Mouse (Mus musculus) adrenal gland, postnatal 0 days (tissue): ENCODE data around the gene Apcs. TPM values are rescaled to one million over a fixed set of nuclear protein-coding genes. Genes with fewer than 3 reads are reported as not detected.

Experiments
- polyA plus RNA-seq: library from polyadenylated mRNA; unstranded; fragments of >200 nt; fragmentation: Nextera tagmentation; extraction: Ambion mirVana; gene quantifications from 2 replicates; pipeline ENCODE4 v1.2.1, GENCODE M21; 2015

Gene Apcs
- 62.6 and 88.0 TPM in 2 replicates for polyA plus RNA-seq

DNA sequence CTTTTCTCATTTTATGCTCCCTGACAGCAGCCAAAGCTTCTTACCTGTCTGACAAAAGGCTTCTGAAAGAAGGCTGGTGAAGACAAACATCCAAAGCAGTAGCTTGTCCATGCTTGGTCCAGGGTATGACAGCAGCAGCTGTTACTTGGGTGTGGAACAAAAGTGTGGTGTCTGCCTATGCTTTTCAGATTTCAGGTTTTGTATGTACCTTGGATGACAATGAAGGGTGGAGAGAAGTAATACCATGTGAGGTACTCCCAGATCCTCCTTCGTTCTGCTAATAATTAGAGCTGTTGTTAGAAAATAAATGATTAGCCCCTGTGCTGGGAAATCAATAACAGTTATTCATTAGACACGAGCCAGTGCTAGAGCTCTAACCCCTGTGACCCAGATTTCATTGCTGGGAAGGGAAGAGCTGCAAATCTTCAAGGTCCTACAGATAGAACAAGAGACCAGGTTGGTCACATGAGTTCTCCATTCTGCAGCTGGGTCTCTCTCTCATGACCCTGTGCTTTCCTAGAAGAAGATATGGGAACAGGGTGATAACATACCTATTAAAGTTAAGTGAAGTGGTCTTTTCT, at the start of gene Apcs:
Apcs (minus strand) TSS at position 265 of the 581 bp plus-strand sequence.

Other genes starting within 250 kb of the Apcs start
- 6.6 and 8.4 TPM in 2 replicates for gene Crp, start 197.0 kb downstream of the Apcs start, polyA plus RNA-seq
- gene Olfr16, start 55.4 kb upstream of the Apcs start, polyA plus RNA-seq = not detected in 2 replicates
- not detected in 2 replicates for gene Olfr1408, start 242.3 kb upstream of the Apcs start, polyA plus RNA-seq